Mouse (Mus musculus) urinary bladder, postnatal 14 days (tissue): ENCODE results near the gene Ubl3.

Source experiments
- DNase-seq: peaks from one replicate; pipeline ENCODE4 v3.0.0; 2021; ENCODE audit warnings: low spot score

The Ubl3 gene

DNA sequence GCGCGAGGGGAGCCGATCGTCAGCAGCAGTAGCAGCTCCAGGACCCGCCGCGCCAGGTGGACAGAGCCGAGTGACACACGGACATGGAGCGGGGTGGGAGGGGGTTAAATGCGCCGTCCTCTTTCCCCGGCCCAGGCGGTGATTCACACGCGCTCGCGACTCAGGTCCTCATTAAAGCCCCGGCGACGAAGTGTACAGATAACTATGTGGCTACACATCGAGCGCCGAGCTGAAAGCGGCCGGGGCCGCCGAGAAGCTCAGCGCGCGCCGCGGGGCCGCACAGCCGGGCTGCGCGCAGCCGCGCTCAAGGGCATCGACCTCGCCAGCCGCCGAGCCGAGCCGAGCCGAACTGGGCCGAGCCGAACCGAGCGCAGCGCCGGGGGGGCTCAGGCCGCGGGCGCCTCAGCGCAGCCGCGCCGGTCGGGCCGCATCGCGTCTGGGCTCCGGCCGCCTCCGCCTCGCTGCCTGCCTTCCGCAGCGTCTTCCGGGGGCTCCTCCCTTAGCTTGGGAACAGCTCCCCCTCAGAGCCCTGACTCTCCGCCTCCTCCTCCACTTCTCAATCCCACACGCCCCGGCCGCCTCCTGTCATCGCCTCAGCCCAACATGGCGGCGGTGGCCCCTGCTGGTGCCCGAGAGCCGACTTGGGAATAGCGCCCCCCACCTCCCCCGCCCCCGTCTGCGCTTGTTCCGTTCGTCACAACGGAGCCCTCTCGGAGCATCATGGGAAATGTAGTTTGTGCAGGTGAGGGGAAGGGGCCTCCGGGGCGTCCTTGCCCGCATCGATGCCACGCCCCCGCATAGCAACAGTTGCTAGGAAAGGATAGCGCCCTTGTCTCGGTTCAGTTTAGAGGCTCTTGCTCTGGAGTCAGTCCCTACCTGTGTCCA is at the start of gene Ubl3:
TSS of gene Ubl3 (minus strand) at position 603 of the 885 bp plus-strand sequence.
- peak; percentile 92 for DNase-seq

DNA sequence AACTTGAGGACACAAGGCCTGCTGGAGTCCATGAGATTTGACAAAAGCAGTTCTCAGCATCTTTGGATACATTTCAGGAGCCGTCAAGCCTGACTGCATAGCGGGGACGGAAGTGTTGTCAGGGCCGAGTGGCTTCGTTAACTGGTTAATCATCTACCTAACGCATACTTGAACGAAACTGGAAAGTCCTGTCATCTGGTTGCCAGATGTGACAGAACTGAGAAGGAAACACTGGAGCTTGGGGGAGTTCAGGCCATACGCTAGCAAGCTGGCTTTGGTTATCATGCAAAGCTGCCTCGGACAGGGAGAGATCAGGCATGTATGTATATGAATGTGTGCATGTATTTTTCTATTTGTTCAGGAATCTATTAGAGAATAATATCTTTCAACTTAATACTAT is 45.8 kb upstream of the Ubl3 start:
- peak; percentile 22 for DNase-seq

DNA sequence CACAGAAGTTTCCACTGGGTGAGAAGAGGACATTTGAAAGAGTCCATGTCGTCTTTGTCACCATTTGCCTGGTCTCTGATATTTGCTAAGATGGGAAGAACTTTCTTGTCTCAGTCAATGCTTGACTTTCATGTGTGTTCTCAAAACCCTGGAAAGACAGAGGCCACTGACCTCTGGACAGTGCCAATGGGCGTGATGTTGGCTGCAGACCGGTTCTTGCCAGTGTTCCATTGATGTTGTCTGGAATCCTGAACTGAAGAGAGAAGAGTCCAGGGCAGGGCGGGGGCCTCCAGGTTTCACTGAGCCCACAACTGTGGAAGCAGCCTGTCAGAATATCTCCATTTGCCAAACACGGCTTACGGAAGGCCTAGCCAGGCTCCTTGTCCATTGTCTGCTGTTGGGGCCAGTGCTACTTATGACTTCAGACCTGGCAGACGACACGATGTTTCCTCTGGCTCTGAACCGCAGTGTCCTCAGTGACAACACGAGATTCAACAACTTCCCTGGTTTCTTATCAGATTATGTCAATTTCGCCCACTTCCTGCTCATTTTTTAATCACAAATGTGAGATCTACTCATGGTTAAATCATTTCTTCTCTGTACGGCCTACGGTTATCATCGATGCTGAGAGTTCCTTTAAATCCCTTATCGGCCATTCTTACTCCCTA is 43.6 kb upstream of the Ubl3 start:
- no peak for DNase-seq

DNA sequence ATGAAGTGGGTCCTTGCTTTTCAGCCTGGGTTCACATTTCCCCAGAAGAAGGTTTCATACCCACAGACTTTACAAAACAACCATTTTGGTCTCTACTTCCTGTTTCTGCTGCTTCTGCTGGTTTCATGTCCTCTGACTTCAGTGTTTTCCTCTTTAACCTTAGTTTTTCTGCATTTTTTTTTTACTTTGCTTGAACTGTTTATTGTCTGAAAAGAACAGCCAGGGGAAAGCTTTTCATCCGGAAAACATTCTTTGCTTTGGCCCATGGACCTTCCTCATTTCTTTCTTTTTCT is 42.8 kb upstream of the Ubl3 start:
- DNase-seq = no peak

DNA sequence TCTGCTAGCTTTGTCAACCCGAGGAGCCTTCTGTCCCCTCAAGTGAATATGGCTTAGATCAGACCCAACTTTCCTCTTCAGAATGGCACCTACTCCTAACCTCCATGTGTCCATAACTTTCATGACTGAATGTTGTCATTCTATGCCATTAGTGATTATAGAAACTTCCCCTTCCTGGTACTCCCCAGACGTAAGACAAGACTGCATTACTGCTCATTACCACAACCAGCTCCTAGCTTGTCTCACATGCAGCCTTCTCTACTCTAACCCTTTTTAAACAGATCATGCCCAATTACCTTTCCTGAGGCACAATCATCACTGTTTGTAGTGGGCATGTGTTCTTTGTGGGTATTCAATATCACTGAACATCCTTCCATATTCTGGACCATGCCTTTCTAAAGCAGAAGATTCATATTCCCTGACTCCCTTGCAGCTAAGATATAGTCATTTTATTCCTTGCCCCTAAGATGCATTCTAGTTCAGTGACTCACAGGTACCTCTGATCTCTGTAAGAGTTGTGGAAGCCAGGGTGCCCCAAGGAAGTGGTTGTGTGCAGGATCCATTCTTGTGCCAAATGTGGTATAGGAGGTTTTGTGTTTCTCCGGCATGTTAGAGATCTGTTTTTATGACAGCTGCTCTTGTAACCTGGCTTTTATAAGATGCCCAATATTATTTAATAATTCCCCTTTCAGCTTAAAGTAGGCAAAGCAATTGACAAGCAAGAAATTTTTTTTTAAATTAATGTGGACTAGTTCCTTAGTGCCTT is 42.3 kb upstream of the Ubl3 start:
- DNase-seq = no peak

DNA sequence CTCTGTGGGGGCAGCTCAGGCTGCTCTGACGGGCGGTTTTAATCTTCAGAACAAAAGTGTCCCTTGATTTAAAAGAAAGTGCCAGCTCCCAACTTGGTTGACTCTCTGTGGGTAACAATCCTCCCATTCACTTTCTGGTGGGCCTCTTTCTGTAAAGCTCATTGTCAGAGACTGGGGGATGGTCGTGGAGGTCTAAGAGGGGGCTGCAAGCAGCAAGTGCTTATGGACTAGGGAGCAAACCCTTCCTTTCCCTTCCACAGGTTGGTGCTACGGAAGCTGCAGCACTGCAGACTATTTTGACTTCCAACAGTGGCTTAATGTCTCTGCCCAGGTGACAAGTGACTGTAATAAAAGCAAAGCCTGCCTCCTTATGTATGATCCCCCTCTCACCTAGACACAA is 41.0 kb upstream of the Ubl3 start:
- no peak for DNase-seq

DNA sequence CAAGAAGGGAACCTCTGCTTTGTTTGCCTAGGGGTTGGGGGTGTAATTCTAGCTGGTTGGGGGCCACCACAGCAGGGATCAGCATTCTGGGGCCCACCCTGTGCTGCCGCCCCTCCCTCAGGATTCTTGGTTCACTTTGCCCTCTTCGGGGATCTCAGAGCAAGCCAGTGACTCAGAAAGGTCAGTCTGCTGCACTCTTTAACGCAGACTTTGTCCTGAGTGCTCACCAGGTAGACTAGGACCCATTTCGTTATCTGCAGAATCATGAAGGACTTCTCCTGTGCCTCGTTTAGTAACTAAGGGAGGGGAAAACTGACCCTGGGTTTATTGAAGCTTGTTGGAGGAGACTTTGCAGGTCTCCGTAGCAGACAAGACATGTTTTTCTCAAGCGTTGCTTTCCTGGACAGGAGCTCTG is 38.9 kb upstream of the Ubl3 start:
- DNase-seq = no peak

DNA sequence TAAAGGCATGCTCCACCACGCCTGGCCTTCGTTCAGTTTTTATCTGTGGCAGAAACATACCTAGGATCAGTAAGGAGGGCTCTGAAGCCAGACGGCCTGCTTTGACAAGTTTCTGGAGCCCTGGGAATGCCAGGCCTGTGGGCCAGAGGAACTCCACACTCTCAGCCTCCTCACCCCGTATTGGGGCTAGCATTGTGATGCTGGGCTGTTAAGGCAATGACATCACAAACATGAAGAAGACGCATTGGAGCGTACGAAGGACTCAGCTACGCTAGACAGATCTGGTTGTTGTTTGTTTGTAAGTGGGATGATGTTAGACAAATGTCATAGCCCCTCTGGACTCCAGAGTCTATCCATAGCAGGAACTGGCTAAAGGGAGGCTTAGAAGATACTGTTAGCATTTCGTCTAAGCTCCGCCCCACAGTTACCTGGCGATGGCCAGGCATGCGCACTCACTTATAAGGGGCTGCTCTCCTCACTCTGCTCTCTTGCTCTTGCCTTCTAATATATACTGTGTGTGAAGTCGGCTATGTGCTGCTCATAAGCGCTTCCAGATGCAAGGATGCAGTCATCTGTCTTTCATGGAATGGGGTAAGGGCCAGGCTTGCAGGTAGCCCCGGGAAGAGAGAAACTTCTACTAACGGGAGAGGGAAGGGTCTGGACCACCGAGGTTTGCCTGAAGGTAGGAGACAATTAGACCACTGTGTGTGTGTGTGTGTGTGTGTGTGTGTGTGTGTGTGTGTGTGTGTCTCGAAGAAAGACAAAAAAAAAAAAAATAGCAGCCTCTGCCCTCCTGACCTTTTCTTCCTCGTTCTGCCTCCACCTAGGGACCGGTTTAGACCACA is 38.2 kb upstream of the Ubl3 start:
- DNase-seq = no peak

DNA sequence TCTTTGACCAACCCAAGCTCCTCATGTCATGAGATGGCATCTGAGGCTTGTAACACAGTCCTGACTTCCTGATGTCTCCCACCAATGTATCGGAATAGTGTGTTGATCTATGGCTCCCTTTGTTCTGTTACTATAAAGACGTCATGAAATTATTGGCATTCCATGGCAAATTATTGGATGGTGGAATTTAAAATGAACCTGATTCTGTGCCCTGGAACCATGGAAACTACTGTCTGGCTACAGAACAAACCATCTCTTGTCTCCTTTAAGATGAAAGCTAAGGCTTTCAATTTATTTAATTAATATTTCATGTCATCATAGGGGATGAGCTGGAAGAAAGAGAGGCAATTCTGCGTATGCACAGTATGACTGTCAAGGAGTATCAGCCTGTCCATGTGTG is 36.4 kb upstream of the Ubl3 start:
- DNase-seq = no peak

DNA sequence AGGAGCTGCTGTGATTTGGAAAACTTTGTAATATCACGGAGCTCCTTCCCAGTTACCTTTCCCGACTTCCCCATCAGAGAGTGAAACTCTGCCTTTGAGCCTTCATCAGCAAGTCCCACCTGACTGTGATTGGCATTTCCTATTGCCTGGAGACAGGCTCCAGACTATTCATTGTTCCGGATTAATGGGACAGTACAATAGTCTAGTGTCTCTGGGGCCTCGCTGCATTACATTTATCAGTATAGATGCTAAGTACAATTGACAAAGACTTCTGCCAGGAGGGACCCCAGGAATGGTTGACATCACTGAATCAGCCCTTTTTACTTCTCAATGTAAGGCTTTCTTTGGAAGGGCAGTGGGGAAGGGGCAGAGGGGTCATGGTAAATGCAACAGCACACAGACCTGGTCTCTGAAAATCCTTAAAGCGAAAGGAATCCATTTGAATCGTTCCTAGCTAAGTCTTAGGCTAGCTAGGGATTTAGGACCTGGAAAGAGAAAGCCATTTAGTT is 35.6 kb upstream of the Ubl3 start:
- DNase-seq = no peak

DNA sequence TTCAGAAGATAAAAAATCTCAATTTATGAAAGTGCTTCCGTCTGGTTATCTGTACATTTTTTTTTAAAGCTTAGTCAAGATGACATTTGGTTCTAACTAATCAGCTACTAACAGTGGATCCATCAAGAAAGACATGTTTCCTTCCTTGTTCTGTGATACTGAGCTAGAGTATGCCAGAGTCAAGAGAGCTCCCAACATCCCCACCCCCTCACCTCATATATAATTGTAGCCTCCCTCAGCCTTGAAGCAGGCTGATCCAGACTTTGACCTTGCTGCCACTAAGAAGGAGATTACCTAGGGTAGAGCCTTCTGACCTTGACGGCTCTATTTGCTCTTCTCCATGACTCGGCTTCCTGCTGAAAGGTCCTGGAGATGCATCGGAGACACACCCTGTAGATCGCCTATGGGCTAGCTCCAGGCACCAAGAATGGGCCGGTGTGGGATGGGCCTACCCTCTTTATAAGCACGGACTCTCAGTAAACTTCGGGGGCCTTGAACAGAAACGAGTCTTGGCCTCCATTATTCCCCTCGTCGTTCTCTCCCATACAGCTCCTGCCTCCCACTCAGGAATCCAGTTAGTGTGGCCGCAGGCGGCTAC is 27.9 kb upstream of the Ubl3 start:
- DNase-seq = no peak

DNA sequence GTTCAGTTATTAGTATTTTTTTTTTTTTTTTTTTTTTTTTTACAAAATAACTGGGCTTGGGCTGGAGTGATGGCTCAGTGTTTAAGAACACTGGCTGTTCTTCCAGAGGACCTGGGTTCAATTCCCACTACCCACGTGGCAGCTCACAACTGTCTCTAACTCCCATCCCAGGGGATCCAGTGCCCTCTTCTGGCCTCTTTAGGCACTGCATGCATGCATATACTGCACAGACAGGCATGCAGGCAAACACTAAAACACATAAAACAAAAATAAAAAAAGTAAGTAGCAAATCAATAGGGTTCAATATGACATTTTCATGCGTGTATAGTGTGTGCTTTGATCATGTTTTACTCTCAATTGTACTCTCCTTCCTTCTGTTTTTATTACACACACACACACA is 26.6 kb upstream of the Ubl3 start:
- no peak for DNase-seq

DNA sequence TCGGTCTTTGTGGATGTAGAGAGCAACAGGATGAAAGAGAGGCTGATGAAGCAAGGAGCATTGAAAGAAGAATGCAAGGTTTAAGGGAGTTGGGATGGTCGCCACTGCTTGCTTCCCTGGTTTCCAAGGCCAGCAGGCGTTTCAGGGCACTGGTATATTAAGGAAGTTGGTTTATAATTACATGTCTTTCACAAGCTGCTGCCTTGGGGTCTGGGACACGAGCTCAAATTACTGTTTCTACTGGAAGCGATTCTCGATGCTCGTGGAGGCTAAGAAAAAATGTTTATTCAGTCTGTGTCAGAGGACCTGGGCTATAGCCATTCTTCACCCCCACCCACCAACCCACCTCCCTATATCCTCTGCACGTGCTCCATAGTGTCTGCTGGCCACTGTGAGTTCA is 25.8 kb upstream of the Ubl3 start:
- DNase-seq = no peak

DNA sequence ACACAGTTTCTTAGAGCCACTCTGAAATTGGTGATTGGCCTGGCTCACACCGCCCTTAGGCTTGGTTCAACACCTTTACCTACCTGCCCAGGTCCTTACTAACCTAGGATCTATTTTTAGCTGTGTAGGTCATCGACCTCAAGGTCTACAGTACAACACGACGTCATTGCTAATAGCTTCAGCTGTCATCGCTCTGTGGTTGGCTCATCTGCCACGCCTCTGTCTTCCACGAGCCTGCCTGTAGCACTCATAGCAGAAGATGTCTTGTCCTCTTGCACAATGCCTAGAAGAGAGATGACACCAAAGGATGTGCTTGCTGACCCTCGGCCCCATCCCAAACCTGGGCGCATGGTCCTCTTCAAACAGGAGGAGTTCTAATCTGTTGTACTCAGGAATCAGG is 24.7 kb upstream of the Ubl3 start:
- no peak for DNase-seq

DNA sequence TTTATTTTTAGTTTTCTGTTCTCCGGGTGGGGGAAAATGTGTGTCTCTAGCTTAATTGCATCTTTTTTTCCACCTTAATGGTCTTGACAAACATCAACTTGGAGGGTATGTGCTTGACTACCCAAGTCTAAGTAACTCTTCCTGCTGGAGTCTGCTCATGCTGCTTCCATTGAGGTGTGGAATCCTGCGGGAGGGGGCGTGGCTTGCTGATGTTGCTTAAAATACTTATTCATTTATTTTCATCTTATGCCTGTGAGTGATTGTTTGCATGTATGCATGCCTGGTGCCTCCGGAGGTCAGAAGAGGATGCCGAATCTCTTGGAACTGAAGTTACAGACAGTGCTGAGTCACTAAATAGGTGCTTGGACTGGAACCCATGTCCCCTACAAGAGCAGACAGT is 22.6 kb upstream of the Ubl3 start:
- no peak for DNase-seq

DNA sequence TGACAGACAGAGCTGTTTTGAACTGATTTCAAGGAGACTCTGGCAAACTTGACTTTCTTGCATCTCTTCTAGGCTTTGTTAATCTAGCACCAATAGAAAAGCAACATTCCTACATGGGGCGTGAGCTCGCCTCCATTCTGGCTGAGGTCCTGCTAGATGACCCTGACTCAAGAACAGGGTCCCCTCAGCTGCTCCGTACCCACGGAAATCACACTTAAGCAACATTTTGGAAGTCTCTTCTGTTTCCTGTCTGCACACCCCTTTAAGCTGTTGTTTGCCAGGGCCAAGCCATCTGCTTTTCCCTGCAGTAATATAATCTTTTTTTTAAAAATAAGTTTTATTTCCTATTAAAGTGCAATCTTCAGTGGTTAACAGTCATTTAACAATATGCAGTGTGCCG is 20.1 kb upstream of the Ubl3 start:
- DNase-seq = no peak

DNA sequence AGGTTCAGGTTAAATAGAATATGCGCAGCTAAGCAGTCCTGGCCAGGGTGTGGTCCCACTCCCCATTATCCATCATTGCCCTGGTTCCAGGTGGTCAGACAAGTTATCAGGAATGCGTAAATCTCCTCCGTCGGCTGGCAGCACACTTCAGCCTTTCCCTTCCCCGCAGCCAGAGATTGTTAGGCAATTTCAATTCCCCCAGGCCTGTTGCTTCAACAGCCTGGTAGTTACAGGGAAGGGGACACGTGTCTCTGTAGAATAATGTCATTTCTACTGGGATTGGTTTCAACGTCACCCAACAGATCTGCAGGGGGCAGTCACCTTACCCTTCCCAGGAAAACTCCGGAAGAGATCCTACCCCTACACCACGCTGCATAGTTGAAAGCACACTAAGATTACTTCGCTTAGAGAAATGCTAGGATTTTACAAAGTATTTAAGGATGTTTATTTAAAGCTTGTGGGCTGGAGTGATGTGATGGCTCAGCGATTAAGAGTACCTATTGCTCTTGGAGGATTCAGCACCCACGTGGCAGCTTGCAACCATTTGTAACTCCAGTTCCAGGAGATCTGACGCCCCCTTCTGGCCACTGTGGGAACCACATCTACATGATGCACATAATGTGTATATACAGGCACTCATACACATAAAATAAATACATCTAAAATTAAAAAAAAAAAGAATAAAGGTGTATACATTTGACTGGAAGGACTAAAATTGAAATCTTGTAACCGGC is 18.1 kb upstream of the Ubl3 start:
- DNase-seq = no peak

DNA sequence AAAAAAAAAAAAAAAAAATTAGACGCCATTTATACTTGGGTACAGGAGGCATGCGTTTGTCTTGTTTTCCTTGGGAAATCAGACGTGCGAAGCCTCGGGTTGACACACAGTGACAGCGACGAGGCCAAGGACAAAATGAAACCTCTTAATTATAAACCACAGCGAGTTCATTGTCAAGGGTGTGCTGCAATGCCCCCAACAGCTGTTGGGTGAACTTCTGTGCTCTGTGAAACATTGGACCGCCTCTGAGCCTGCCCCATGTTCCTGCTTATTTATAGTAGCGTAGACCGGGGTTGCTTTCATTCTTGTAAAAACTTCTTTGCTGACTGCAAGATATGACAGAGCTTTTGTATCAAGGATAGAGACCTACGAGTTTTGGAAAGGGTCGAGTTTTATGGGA is 16.9 kb upstream of the Ubl3 start:
- no peak for DNase-seq

DNA sequence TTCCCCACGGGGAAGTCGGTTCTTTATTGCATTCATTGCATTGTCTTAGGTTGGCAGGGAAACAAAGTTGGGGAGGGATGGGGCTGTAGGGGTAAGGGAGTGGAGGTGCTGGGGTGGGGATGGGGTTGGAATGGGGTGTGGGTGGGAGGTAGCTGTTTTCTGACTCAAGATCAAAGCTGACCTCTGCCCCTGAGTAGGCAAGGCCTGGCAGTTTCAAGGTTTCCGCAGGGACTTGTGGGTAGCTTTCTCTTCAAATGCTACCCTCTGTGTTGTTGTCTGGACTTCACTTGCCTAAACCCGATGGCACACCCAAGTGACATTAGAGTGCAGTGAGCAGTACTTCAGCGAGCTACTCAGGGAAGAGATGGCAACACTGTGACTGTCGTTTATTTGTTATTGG is 13.0 kb upstream of the Ubl3 start:
- DNase-seq = no peak

DNA sequence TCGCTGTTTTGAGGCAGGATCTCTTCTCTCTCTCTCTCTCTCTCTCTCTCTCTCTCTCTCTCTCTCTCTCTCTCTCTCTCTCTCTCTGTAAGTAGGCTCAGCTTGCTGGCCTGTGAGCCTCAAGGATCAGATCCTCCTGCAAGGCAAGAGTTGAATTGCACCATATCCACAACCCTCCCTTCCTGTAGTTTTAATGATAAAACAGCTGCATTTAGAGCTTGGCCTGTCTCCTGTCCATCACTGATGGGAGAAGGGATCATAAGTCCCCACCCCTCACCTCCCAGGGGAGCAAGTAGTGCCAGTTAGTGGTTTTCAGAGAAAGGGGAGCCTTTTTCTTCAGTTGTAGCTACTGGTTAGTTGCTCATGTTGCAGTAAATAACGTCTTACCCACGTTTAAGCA is 11.5 kb upstream of the Ubl3 start:
- DNase-seq = no peak

DNA sequence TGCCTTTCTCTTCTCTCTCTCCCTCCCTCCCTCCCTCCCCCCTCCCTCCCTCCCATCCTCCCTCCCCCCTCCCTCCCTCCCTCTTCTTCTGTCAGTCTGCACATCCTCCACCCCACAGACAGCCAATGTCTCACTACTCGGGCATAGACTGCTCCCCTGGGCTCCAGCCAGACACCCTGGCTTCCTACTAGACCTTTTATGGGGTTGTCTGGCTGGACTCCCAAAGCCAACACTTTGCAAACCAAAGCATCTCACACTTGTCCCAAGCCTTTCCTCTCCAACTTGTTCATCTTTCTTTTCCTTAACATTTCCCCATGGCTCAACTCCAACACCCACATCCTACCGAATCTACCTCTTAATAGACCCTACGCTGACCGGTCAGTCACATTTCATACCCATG is 10.7 kb upstream of the Ubl3 start:
- DNase-seq = no peak
